Mouse (Mus musculus): ENCODE measurements around the gene Pip4k2c. TPM values are rescaled to one million over a fixed set of nuclear protein-coding genes. Genes with fewer than 3 reads are reported as not detected.

Gene Pip4k2c
- total RNA-seq, 1 experiment, result 41.7 TPM

DNA sequence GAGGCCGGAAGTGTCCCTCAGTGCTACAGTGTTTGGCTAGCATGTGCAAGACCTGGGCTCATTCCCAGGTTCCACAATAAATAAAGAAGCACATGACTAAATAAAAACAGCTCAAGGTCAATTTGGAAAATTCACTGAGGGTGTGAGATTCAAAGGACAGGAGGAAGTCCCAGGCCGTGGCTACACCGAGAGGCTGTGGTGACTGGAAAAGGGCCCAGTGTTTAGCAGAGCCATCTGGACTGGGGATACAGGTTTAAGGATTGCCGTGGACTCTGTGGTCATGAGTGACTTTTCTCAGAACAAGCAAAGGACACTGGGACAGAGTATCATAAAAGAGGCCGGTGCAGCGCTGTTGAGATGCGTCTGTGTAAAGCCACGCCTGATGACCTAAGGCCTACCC lies 1.9 kb upstream of the Pip4k2c start:
- peaks cover 9% of the 10 kb centered on the region for H3K36me3 ChIP-seq (ENCODE audit: control insufficient read depth, insufficient read depth, low read length, poor library complexity, severe bottlenecking)
- in situ Hi-C loops (cut with MboI; ENCODE audit: low sequenced_read_pairs in 2 of 2, unreplicated experiment in 2 of 2), result no loop called here
- no peak overlapping the region for H3K9ac ChIP-seq (ENCODE audit: insufficient read depth, low read depth, low read length, poor library complexity, severe bottlenecking)
- no peak for DNase-seq (ENCODE audit: low read depth, low spot score)
- no peak overlapping the region for H3K4me3 ChIP-seq (ENCODE audit: insufficient read depth in 1 of 2, low read depth in 1 of 2, low read length in 2 of 2, poor library complexity in 1 of 2, severe bottlenecking in 1 of 2)
- no peak overlapping the region for H3K27ac ChIP-seq (ENCODE audit: insufficient read depth, low read depth, low read length, poor library complexity, severe bottlenecking)
- H3K9me3 ChIP-seq (ENCODE audit: control insufficient read depth, insufficient read depth, low read depth, low read length), result no peaks in the 10 kb centered on the region
- peaks cover 9 to 11% of the 10 kb centered on the region in 2 experiments; a peak in 3 of 4 replicates for H3K4me1 ChIP-seq (ENCODE audit: control insufficient read depth in 2 of 2, insufficient read depth in 2 of 2, low read length in 2 of 2, poor library complexity in 1 of 2)
- TF ChIP-seq ZC3H11A (IDR thresholded peaks at IDR 0.05; ENCODE audit: borderline replicate concordance, low read depth, low read length), result no peak
- TF ChIP-seq CHD2 (IDR thresholded peaks at IDR 0.05; ENCODE audit: low read depth, low read length), result no peak
- no peak for TF ChIP-seq HCFC1 (IDR thresholded peaks at IDR 0.05; ENCODE audit: borderline replicate concordance, insufficient read depth, low read length)
- no peak for TF ChIP-seq MAFK (IDR thresholded peaks at IDR 0.05; ENCODE audit: insufficient read depth, low read depth, low read length)
- TF ChIP-seq ZNF384 (IDR thresholded peaks at IDR 0.05; ENCODE audit: low read depth, low read length), result no peak

GRCm38 (mm10) chr10:127210961-127211405 lies 402 bp downstream of the Pip4k2c start:
- peaks cover 9 to 11% of the 10 kb centered on the region in 2 experiments; a peak in 3 of 4 replicates for H3K4me1 ChIP-seq (ENCODE audit: control insufficient read depth in 2 of 2, insufficient read depth in 2 of 2, low read length in 2 of 2, poor library complexity in 1 of 2)
- in situ Hi-C loops (cut with MboI; ENCODE audit: low sequenced_read_pairs in 2 of 2, unreplicated experiment in 2 of 2), result no loop called here
- H3K27ac ChIP-seq (ENCODE audit: insufficient read depth, low read depth, low read length, poor library complexity, severe bottlenecking), result peak overlapping the region; percentile 64
- H3K9ac ChIP-seq (ENCODE audit: insufficient read depth, low read depth, low read length, poor library complexity, severe bottlenecking), result peak overlapping the region; percentile 87
- H3K36me3 ChIP-seq (ENCODE audit: control insufficient read depth, insufficient read depth, low read length, poor library complexity, severe bottlenecking), result peaks cover 23% of the 10 kb centered on the region
- no peaks in the 10 kb centered on the region for H3K9me3 ChIP-seq (ENCODE audit: control insufficient read depth, insufficient read depth, low read depth, low read length)
- DNase-seq (ENCODE audit: low read depth, low spot score), result no peak
- peak overlapping the region; percentile 87 to 90 for H3K4me3 ChIP-seq (ENCODE audit: insufficient read depth in 1 of 2, low read depth in 1 of 2, low read length in 2 of 2, poor library complexity in 1 of 2, severe bottlenecking in 1 of 2)
- no peak for TF ChIP-seq CHD2 (IDR thresholded peaks at IDR 0.05; ENCODE audit: low read depth, low read length)
- no peak for TF ChIP-seq MAFK (IDR thresholded peaks at IDR 0.05; ENCODE audit: insufficient read depth, low read depth, low read length)
- no peak for TF ChIP-seq HCFC1 (IDR thresholded peaks at IDR 0.05; ENCODE audit: borderline replicate concordance, insufficient read depth, low read length)
- TF ChIP-seq ZNF384 (IDR thresholded peaks at IDR 0.05; ENCODE audit: low read depth, low read length), result no peak
- TF ChIP-seq ZC3H11A (IDR thresholded peaks at IDR 0.05; ENCODE audit: borderline replicate concordance, low read depth, low read length), result no peak

DNA sequence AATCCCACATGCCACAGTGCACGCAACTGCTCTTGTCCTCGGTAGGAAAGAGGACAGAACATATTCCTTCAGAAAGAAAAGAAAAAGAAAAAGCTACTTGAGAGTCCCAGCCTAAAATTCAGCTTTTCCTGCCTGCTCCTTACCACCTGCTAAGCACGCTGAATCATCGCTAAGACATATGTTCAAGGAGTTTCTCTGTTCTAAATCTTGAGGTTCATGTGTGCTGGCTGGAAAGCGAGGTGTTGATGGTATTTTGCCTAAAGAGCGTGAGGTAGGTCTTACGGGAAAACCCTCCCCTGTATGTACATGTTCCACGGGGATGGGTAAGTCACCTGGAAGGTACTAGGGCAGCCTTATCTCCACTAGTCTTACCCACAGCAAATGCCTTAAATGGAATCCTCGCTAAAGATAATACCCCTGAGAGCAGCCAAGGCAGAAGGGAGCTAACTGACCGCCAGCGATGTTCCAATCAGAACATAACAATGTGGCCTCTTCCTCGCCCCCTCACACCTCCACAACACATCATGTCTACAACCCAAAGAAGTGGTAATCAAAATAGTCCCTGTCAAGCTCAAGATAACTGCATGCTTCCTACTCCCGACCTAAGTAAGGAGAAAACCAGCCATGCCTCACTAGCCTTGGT lies 1.3 kb downstream of the Pip4k2c start:
- H3K9me3 ChIP-seq (ENCODE audit: control insufficient read depth, insufficient read depth, low read depth, low read length), result no peaks in the 10 kb centered on the region
- peaks cover 9 to 17% of the 10 kb centered on the region in 2 experiments; a peak in 3 of 4 replicates for H3K4me1 ChIP-seq (ENCODE audit: control insufficient read depth in 2 of 2, insufficient read depth in 2 of 2, low read length in 2 of 2, poor library complexity in 1 of 2)
- H3K36me3 ChIP-seq (ENCODE audit: control insufficient read depth, insufficient read depth, low read length, poor library complexity, severe bottlenecking), result peaks cover 30% of the 10 kb centered on the region
- TF ChIP-seq HCFC1 (IDR thresholded peaks at IDR 0.05; ENCODE audit: borderline replicate concordance, insufficient read depth, low read length) (no peak), ZNF384 (IDR thresholded peaks at IDR 0.05; ENCODE audit: low read depth, low read length) (no peak), CHD2 (IDR thresholded peaks at IDR 0.05; ENCODE audit: low read depth, low read length) (no peak), ZC3H11A (IDR thresholded peaks at IDR 0.05; ENCODE audit: borderline replicate concordance, low read depth, low read length) (no peak), MAFK (IDR thresholded peaks at IDR 0.05; ENCODE audit: insufficient read depth, low read depth, low read length) (no peak)
- no peak for DNase-seq (ENCODE audit: low read depth, low spot score)
- H3K27ac ChIP-seq (ENCODE audit: insufficient read depth, low read depth, low read length, poor library complexity, severe bottlenecking), result no peak overlapping the region
- H3K4me3 ChIP-seq (ENCODE audit: insufficient read depth in 1 of 2, low read depth in 1 of 2, low read length in 2 of 2, poor library complexity in 1 of 2, severe bottlenecking in 1 of 2), result peak overlapping the region; percentile 87 to 90
- peak overlapping the region; percentile 87; the same call in 1 of the 2 replicates for H3K9ac ChIP-seq (ENCODE audit: insufficient read depth, low read depth, low read length, poor library complexity, severe bottlenecking)
- in situ Hi-C loops (cut with MboI; ENCODE audit: low sequenced_read_pairs in 2 of 2, unreplicated experiment in 2 of 2), result no loop called here

DNA sequence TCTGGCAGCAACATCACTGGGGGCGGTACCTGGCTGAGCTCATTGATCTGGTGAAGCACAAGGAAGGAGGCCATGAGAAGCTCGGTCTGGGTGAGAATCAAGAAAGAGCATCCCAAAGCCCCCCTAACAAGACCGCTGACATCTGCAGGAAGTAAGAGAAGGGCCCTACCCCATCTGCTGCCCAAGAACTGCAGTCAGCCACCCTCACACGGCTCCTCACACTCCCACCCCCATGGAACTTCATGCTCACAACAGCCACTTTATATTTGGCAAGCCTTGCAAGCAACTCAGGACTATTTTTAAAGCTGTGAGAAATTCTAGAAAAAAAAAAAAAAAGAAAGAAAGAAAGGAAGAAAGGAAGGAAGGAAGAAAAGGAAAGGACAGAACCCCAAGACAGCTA lies 2.5 kb downstream of the Pip4k2c start:
- in situ Hi-C loops (cut with MboI; ENCODE audit: low sequenced_read_pairs in 2 of 2, unreplicated experiment in 2 of 2), result no loop called here
- Histone ChIP-seq H3K9ac (ENCODE audit: insufficient read depth, low read depth, low read length, poor library complexity, severe bottlenecking) (no peak overlapping the region), H3K4me3 (ENCODE audit: insufficient read depth in 1 of 2, low read depth in 1 of 2, low read length in 2 of 2, poor library complexity in 1 of 2, severe bottlenecking in 1 of 2) (no peak overlapping the region), H3K36me3 (ENCODE audit: control insufficient read depth, insufficient read depth, low read length, poor library complexity, severe bottlenecking) (peaks cover 33% of the 10 kb centered on the region), H3K27ac (ENCODE audit: insufficient read depth, low read depth, low read length, poor library complexity, severe bottlenecking) (no peak overlapping the region), H3K4me1 (ENCODE audit: control insufficient read depth in 2 of 2, insufficient read depth in 2 of 2, low read length in 2 of 2, poor library complexity in 1 of 2) (peaks cover 3 to 17% of the 10 kb centered on the region in 2 experiments; a peak in 3 of 4 replicates), H3K9me3 (ENCODE audit: control insufficient read depth, insufficient read depth, low read depth, low read length) (no peaks in the 10 kb centered on the region)
- DNase-seq (ENCODE audit: low read depth, low spot score), result no peak
- TF ChIP-seq ZNF384 (IDR thresholded peaks at IDR 0.05; ENCODE audit: low read depth, low read length) (no peak), ZC3H11A (IDR thresholded peaks at IDR 0.05; ENCODE audit: borderline replicate concordance, low read depth, low read length) (no peak), MAFK (IDR thresholded peaks at IDR 0.05; ENCODE audit: insufficient read depth, low read depth, low read length) (no peak), CHD2 (IDR thresholded peaks at IDR 0.05; ENCODE audit: low read depth, low read length) (no peak), HCFC1 (IDR thresholded peaks at IDR 0.05; ENCODE audit: borderline replicate concordance, insufficient read depth, low read length) (no peak)

All from ES-E14 (cell line).